In the genomic region with DNA sequence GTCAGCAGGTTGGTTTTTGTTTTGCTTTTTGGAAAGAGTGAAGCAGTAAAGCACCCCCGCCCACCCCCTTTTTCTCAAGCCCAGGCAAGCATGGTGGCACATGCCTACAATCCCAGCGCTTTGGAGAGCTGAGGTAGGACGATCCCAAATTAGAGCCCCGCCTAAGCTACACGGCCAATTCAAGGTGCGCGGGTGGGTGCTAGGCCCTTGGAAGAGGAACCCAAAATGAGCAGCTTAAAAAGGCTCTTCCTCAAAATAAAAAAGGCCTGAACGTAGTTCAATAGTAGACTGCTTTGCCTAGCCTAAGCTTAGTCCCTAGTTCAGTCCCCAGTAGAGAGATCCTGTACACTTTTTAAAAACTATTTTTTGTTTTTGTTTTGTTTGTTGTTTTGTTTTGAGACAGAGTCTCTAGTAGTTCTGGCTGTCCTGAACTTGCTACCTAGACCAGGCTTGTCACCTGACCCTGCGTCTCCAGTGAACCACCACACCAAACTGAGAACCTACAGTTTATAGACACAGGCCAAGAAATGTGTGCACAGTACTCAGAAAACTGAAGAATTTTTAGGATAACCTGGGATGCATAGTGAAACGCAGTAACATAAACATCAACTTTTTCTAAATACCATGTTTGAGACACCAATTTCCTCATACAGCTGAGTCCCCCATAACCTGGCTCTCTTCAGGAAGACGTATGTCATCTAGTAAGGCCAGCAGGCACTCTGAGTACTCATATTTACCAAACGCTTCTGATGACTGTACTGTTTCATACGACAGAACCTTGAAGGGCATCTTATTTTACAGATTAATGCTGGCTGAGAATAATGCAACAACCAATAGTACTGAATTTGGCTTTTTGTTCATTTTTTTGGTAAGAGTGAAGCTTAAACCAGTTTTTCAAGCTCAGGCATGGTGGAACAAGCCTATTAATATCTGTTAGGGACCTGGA, we compare ENCODE assay signal across 7 mouse cellular contexts. TPM values are rescaled to one million over a fixed set of nuclear protein-coding genes. Genes with fewer than 3 reads are reported as not detected.
DNase-seq lines count a peak whose midpoint lies in the region; ATAC-seq lines count a peak whose summit lies in the region.

No protein-coding gene starts in this region.

- H3K4me1 ChIP-seq in erythroblast, embryonic 14.5 days (ENCODE audit: control insufficient read depth), result peaks cover 71% of the 10 kb centered on the region
- H3K4me1 ChIP-seq in limb, embryonic 13.5 days, result peaks cover 39% of the 10 kb centered on the region
- H3K4me1 ChIP-seq in stomach, embryonic 16.5 days (ENCODE audit: control insufficient read depth, insufficient read depth, low read length), result peaks cover 34% of the 10 kb centered on the region

- H3K4me2 ChIP-seq in limb, embryonic 13.5 days (replicated peaks), result peak overlapping the region; percentile 65
- H3K4me2 ChIP-seq in stomach, embryonic 16.5 days (ENCODE audit: low read depth, low read length), result peak overlapping the region; percentile 63

- DNase-seq in right cerebral cortex, adult 18-20 months, result peak; percentile 55
- DNase-seq in right cerebral cortex, postnatal 25 days, result no peak
- DNase-seq in spleen, postnatal 14 days (ENCODE audit: low spot score in 2 of 2), result no peak
- DNase-seq in cerebellum, adult 11-12 months, result no peak

- H3K27me3 ChIP-seq in erythroblast, embryonic 14.5 days (ENCODE audit: control insufficient read depth), result no peaks in the 10 kb centered on the region
- H3K27me3 ChIP-seq in limb, embryonic 13.5 days, result no peaks in the 10 kb centered on the region
- no peaks in the 10 kb centered on the region for H3K27me3 ChIP-seq in stomach, embryonic 16.5 days (ENCODE audit: control insufficient read depth, insufficient read depth, low read length)

- peak overlapping the region; percentile 86 for H3K4me3 ChIP-seq in erythroblast, embryonic 14.5 days (replicated peaks)
- H3K4me3 ChIP-seq in limb, embryonic 13.5 days, result peak overlapping the region; percentile 76
- peak overlapping the region; percentile 83 for H3K4me3 ChIP-seq in stomach, embryonic 16.5 days (replicated peaks; ENCODE audit: low read length)

- H3K9ac ChIP-seq in limb, embryonic 13.5 days, result peak overlapping the region; percentile 94
- H3K9ac ChIP-seq in stomach, embryonic 16.5 days (ENCODE audit: low read length), result peak overlapping the region; percentile 97

- no peaks in the 10 kb centered on the region for H3K9me3 ChIP-seq in erythroblast, embryonic 14.5 days (ENCODE audit: control insufficient read depth, low read length)
- H3K9me3 ChIP-seq in limb, embryonic 13.5 days, result no peaks in the 10 kb centered on the region
- no peaks in the 10 kb centered on the region for H3K9me3 ChIP-seq in stomach, embryonic 16.5 days (replicated peaks; ENCODE audit: control insufficient read depth, low read length)

- 0 out of 2 replicates have a peak overlapping the region, but pooled peaks have one; percentile 98 for H3K27ac ChIP-seq in limb, embryonic 13.5 days
- H3K27ac ChIP-seq in stomach, embryonic 16.5 days (ENCODE audit: low read length), result peak overlapping the region; percentile 97

- ATAC-seq in limb, embryonic 13.5 days (ENCODE audit: low FRiP score, low read depth), result no peak
- no peak for ATAC-seq in stomach, embryonic 16.5 days (ENCODE audit: insufficient read depth, low FRiP score)

- H3K36me3 ChIP-seq in erythroblast, embryonic 14.5 days (ENCODE audit: control insufficient read depth), result peaks cover 36% of the 10 kb centered on the region
- H3K36me3 ChIP-seq in limb, embryonic 13.5 days, result no peaks in the 10 kb centered on the region
- H3K36me3 ChIP-seq in stomach, embryonic 16.5 days (ENCODE audit: control insufficient read depth, insufficient read depth, low read length), result no peaks in the 10 kb centered on the region

- 70% methylated on average over 13 of the region's 13 CpGs for WGBS in limb, embryonic 13.5 days
- 53% methylated on average over 13 of the region's 13 CpGs for WGBS in stomach, embryonic 16.5 days

RNA-seq across cellular contexts. Expression of a gene that starts 54.1 kb away (rescaled TPM):
- not detected in 2 replicates for polyA plus RNA-seq in erythroblast, embryonic 14.5 days (2012)
- 0.98 and 2.2 TPM in 2 replicates for polyA plus RNA-seq in limb, embryonic 13.5 days (2015; fragmentation: Nextera tagmentation; extraction: Ambion mirVana)
- polyA plus RNA-seq in stomach, embryonic 16.5 days (2015; fragmentation: Nextera tagmentation; extraction: Ambion mirVana), result 5.7 and 6.5 TPM in 2 replicates

RNA-seq across cellular contexts. Expression of a gene that starts 54.6 kb away (rescaled TPM):
- polyA plus RNA-seq in erythroblast, embryonic 14.5 days (2012), result 0.55 and 0.66 TPM in 2 replicates
- 86.8 and 95.2 TPM in 2 replicates for polyA plus RNA-seq in limb, embryonic 13.5 days (2015; fragmentation: Nextera tagmentation; extraction: Ambion mirVana)
- polyA plus RNA-seq in stomach, embryonic 16.5 days (2015; fragmentation: Nextera tagmentation; extraction: Ambion mirVana), result 86.4 and 91.2 TPM in 2 replicates

Comparison
In these comparisons a context has a peak if more than half of its experiments do, and no peak if none do; other contexts are left out.
1. RNA of a gene that starts 54.6 kb away (polyA plus RNA-seq): 86.4 to 91.2 TPM in stomach, embryonic 16.5 days and 86.8 to 95.2 TPM in limb, embryonic 13.5 days; 0.55 to 0.66 TPM in erythroblast, embryonic 14.5 days; every median in the first group is over 10 times any median in the second.
2. Peak in every context shown above with its lines, with median percentiles within 50 percentile points of each other: H3K4me3 ChIP-seq.